ENCODE assay signal across 10 mouse cellular contexts in the genomic region with DNA sequence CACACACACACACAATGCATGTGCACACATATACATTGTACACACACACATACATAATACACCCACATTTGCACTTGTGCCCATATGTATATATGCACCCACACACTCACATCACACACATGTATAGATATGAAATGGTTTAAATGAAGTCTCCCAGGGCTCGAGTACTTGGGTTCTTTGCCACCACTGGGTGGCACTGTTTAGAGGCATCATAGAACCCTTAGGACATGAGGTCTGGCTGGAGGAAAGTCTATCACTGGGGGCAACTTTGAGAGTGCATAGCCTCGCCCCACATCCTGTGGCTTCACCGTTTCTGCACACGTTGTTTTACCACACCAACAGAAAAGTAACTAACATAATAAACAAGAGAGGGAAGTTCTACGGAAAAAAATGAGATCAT.
DNase-seq lines count a peak whose midpoint lies in the region; ATAC-seq and TF ChIP-seq lines count a peak whose summit lies in the region.
"Had no signal": no experiment of that assay in that cellular context is flagged by ENCODE, and none has a peak within 500 bp of the region (broad histone marks: within the 10 kb centered on the region; RNA-seq: fewer than 3 reads in every experiment).

No protein-coding gene starts in this region.

- H3K9ac ChIP-seq in hindbrain, postnatal 0 days (replicated peaks; ENCODE audit: low read length), result no peak overlapping the region
- no peak overlapping the region for H3K9ac ChIP-seq in hindbrain, embryonic 16.5 days (ENCODE audit: low read depth, low read length)
- no peak overlapping the region for H3K9ac ChIP-seq in embryonic facial prominence, embryonic 14.5 days (ENCODE audit: low read depth, low read length)
- H3K9ac ChIP-seq: liver, embryonic 15.5 days had no signal

- TF ChIP-seq CTCF in hindbrain, postnatal 0 days (IDR thresholded peaks at IDR 0.05; ENCODE audit: low read depth), result peak; percentile 71

- H3K9me3 ChIP-seq in hindbrain, postnatal 0 days (ENCODE audit: low read length), result no peaks in the 10 kb centered on the region
- no peaks in the 10 kb centered on the region; the same call in 1 of the 2 replicates for H3K9me3 ChIP-seq in hindbrain, embryonic 16.5 days (ENCODE audit: control insufficient read depth, low read length)
- H3K9me3 ChIP-seq in embryonic facial prominence, embryonic 14.5 days (ENCODE audit: control insufficient read depth, low read length), result no peaks in the 10 kb centered on the region
- H3K9me3 ChIP-seq in heart, embryonic 10.5 days, result no peaks in the 10 kb centered on the region
- H3K9me3 ChIP-seq: liver, embryonic 15.5 days had no signal

- no peaks in the 10 kb centered on the region for H3K27me3 ChIP-seq in hindbrain, postnatal 0 days (ENCODE audit: insufficient read depth, low read length)
- H3K27me3 ChIP-seq in hindbrain, embryonic 16.5 days (replicated peaks; ENCODE audit: control insufficient read depth, insufficient read depth, low read length), result no peaks in the 10 kb centered on the region
- no peaks in the 10 kb centered on the region for H3K27me3 ChIP-seq in embryonic facial prominence, embryonic 14.5 days (replicated peaks; ENCODE audit: control insufficient read depth, insufficient read depth, low read length)
- no peaks in the 10 kb centered on the region for H3K27me3 ChIP-seq in splenic B cell, adult 2 months (ENCODE audit: control insufficient read depth, insufficient read depth, low read length, poor library complexity, severe bottlenecking)
- H3K27me3 ChIP-seq in heart, embryonic 10.5 days (ENCODE audit: insufficient read depth, poor library complexity, severe bottlenecking), result no peaks in the 10 kb centered on the region
- H3K27me3 ChIP-seq: liver, embryonic 15.5 days had no signal

- H3K4me3 ChIP-seq in hindbrain, postnatal 0 days (ENCODE audit: low read length), result no peak overlapping the region
- no peak overlapping the region for H3K4me3 ChIP-seq in hindbrain, embryonic 16.5 days (ENCODE audit: low read length)
- H3K4me3 ChIP-seq in embryonic facial prominence, embryonic 14.5 days (ENCODE audit: low read depth, low read length), result no peak overlapping the region
- no peak overlapping the region for H3K4me3 ChIP-seq in heart, embryonic 10.5 days
- H3K4me3 ChIP-seq: erythroblast, embryonic 14.5 days; liver, embryonic 15.5 days had no signal

- no peaks in the 10 kb centered on the region for H3K4me1 ChIP-seq in hindbrain, postnatal 0 days (ENCODE audit: insufficient read depth, low read length)
- H3K4me1 ChIP-seq in hindbrain, embryonic 16.5 days (ENCODE audit: control insufficient read depth, insufficient read depth, low read depth, low read length), result no peaks in the 10 kb centered on the region
- H3K4me1 ChIP-seq in embryonic facial prominence, embryonic 14.5 days (ENCODE audit: control insufficient read depth, insufficient read depth, low read length), result no peaks in the 10 kb centered on the region
- peaks cover 7% of the 10 kb centered on the region for H3K4me1 ChIP-seq in heart, embryonic 10.5 days
- H3K4me1 ChIP-seq: liver, embryonic 15.5 days had no signal

- H3K36me3 ChIP-seq in hindbrain, postnatal 0 days (ENCODE audit: insufficient read depth, low read length), result no peaks in the 10 kb centered on the region
- no peaks in the 10 kb centered on the region for H3K36me3 ChIP-seq in hindbrain, embryonic 16.5 days (ENCODE audit: control insufficient read depth, insufficient read depth, low read length)
- H3K36me3 ChIP-seq in embryonic facial prominence, embryonic 14.5 days (ENCODE audit: control insufficient read depth, insufficient read depth, low read length), result no peaks in the 10 kb centered on the region
- H3K36me3 ChIP-seq in splenic B cell, adult 2 months (ENCODE audit: control insufficient read depth, insufficient read depth, low read length, poor library complexity, severe bottlenecking), result no peaks in the 10 kb centered on the region
- H3K36me3 ChIP-seq in heart, embryonic 10.5 days, result no peaks in the 10 kb centered on the region
- H3K36me3 ChIP-seq: liver, embryonic 15.5 days had no signal

- no peak for ATAC-seq in hindbrain, postnatal 0 days
- no peak for ATAC-seq in hindbrain, embryonic 16.5 days
- ATAC-seq in embryonic facial prominence, embryonic 14.5 days (ENCODE audit: low read depth), result no peak

- H3K27ac ChIP-seq in hindbrain, postnatal 0 days, result no peak overlapping the region
- H3K27ac ChIP-seq in hindbrain, embryonic 16.5 days (ENCODE audit: low read depth, low read length), result no peak overlapping the region
- H3K27ac ChIP-seq in embryonic facial prominence, embryonic 14.5 days (replicated peaks; ENCODE audit: low read depth, low read length), result no peak overlapping the region
- no peak overlapping the region for H3K27ac ChIP-seq in heart, embryonic 10.5 days
- H3K27ac ChIP-seq: liver, embryonic 15.5 days had no signal

- 50% methylated on average over 5 of the region's 5 CpGs for WGBS in hindbrain, postnatal 0 days
- 46% methylated on average over 5 of the region's 5 CpGs for WGBS in hindbrain, embryonic 16.5 days
- WGBS in embryonic facial prominence, embryonic 14.5 days, result 47% methylated on average over 5 of the region's 5 CpGs
- WGBS in heart, embryonic 10.5 days, result 43% methylated on average over 5 of the region's 5 CpGs

- H3K4me2 ChIP-seq in hindbrain, postnatal 0 days (ENCODE audit: low read depth, low read length), result no peak overlapping the region
- no peak overlapping the region for H3K4me2 ChIP-seq in hindbrain, embryonic 16.5 days (ENCODE audit: low read length)
- no peak overlapping the region for H3K4me2 ChIP-seq in embryonic facial prominence, embryonic 14.5 days (ENCODE audit: low read depth, low read length)
- H3K4me2 ChIP-seq: liver, embryonic 15.5 days had no signal

- DNase-seq in hindbrain, postnatal 0 days (ENCODE audit: low spot score), result peak; percentile 63
- DNase-seq in A20 (ENCODE audit: low read depth, low spot score) (peak; percentile 51), ES-CJ7 (ENCODE audit: low read depth, low spot score) (peak; percentile 24)
- DNase-seq in embryonic facial prominence, embryonic 14.5 days (ENCODE audit: low spot score), result peak; percentile 35
- DNase-seq in splenic B cell, adult 2 months (ENCODE audit: low read depth, low spot score), result peak; percentile 17
- no peak for DNase-seq in ovary, postnatal 36 days (ENCODE audit: low spot score)
- no peak for DNase-seq in heart, embryonic 10.5 days (ENCODE audit: low spot score)

Comparison
In these comparisons a context has a peak if more than half of its experiments do, and no peak if none do; other contexts are left out.
1. DNase-seq: peak in hindbrain, postnatal 0 days (single experiment), A20 (single experiment), ES-CJ7 (single experiment), embryonic facial prominence, embryonic 14.5 days (single experiment) and splenic B cell, adult 2 months (single experiment); none in ovary, postnatal 36 days (single experiment) and heart, embryonic 10.5 days (single experiment).